Mouse (Mus musculus) limb, embryonic 14.5 days (tissue): ENCODE data around the gene Fstl1. TPM values are rescaled to one million over a fixed set of nuclear protein-coding genes. Genes with fewer than 3 reads are reported as not detected.

ENCODE experiments used
- ATAC-seq: fragments of 200-750 bp; cut with Nextera tagmentation; 2 replicates; pipeline ENCODE4 v1.8.0; 2017; ENCODE audit warnings: low read depth, moderate number of reproducible peaks, moderate TSS enrichment; ENCODE audit not compliant: low FRiP score
- DNase-seq: peaks from one replicate; pipeline ENCODE4 v3.0.0-alpha.2; 2015; ENCODE audit warnings: low spot score
- H3K27ac ChIP-seq: fragments of 300-500 bp; sonication (generic); replicated peaks from 2 replicates; pipeline ENCODE4 v1.5.1; 2014; ENCODE audit warnings: low read depth, mild to moderate bottlenecking, low read length, moderate library complexity, mixed read lengths
- H3K27me3 ChIP-seq: fragments of 300-500 bp; sonication (generic); 2 replicates; pipeline ENCODE4 v1.6.1; 2014; ENCODE audit warnings: low read length, mixed read lengths; ENCODE audit not compliant: control insufficient read depth, insufficient read depth
- H3K36me3 ChIP-seq: fragments of 300-500 bp; sonication (generic); 2 replicates; pipeline ENCODE4 v1.6.1; 2014; ENCODE audit warnings: mild to moderate bottlenecking, low read length, moderate library complexity, mixed read lengths; ENCODE audit not compliant: control insufficient read depth, insufficient read depth
- H3K4me1 ChIP-seq: fragments of 300-500 bp; sonication (generic); 2 replicates; pipeline ENCODE4 v1.6.1; 2014; ENCODE audit warnings: antibody characterized with exemption, low read length, mixed read lengths; ENCODE audit not compliant: control insufficient read depth, insufficient read depth
- H3K4me2 ChIP-seq: fragments of 300-500 bp; sonication (generic); replicated peaks from 2 replicates; pipeline ENCODE4 v1.6.1; 2014; ENCODE audit warnings: low read depth, mild to moderate bottlenecking, low read length, moderate library complexity; ENCODE audit not compliant: severe bottlenecking
- H3K4me3 ChIP-seq: fragments of 300-500 bp; sonication (generic); replicated peaks from 2 replicates; pipeline ENCODE4 v1.5.1; 2014; ENCODE audit warnings: low read length
- H3K9ac ChIP-seq: fragments of 300-500 bp; sonication (generic); 2 replicates; pipeline ENCODE4 v1.6.1; 2014; ENCODE audit warnings: mild to moderate bottlenecking, low read depth, low read length, moderate library complexity; ENCODE audit not compliant: severe bottlenecking
- H3K9me3 ChIP-seq: fragments of 300-500 bp; sonication (generic); 2 replicates; pipeline ENCODE4 v1.6.1; 2016; ENCODE audit warnings: low read length; ENCODE audit not compliant: control insufficient read depth
- POLR2A ChIP-seq: fragments of 200-500 bp; IDR thresholded peaks from 2 replicates; pipeline ENCODE4 v1.8.0; 2012; ENCODE audit warnings: inconsistent platforms, mild to moderate bottlenecking, moderate library complexity, borderline replicate concordance; ENCODE audit not compliant: insufficient read depth, insufficient read length; ENCODE audit errors: extremely low read depth
- WGBS: fragments of 180-500 bp; shearing (Covaris S2); extraction: QIAGEN DNeasy Blood & Tissue Kit; methylation state at CpG from one replicate; pipeline ENCODE4 v1.1.7; 2014; 5-methylcytosine and 5-hydroxymethylcytosine counted together
- polyA plus RNA-seq, 2 experiments: library from polyadenylated mRNA; depleted of rRNA in 1 of 2; stranded (reverse) in 1 of 2; unstranded in 1 of 2; fragments of >200 nt; fragmentation: Nextera tagmentation in 1 of 2; extraction: Ambion mirVana in 1 of 2; gene quantifications; 2 replicates each; pipeline versions ENCODE4 v1.2.1 to v1.2.3; 2012 to 2014

Fstl1 gene
- polyA plus RNA-seq, 2 experiments = 520 to 865 TPM

- WGBS = 47% methylated on average over 7 of the region's 7 CpGs
- DNase-seq (no peak), ATAC-seq (no peak)
- peak overlapping the region; percentile 52 for H3K27ac ChIP-seq
- peak overlapping the region; percentile 93 for H3K9ac ChIP-seq
- H3K4me3 ChIP-seq = peak overlapping the region; percentile 90
- no peaks in the 10 kb centered on the region for H3K9me3 ChIP-seq
- no peaks in the 10 kb centered on the region for H3K27me3 ChIP-seq
- no peak for TF ChIP-seq POLR2A
- H3K4me1 ChIP-seq = peaks cover 28% of the 10 kb centered on the region
- peaks cover 37% of the 10 kb centered on the region for H3K36me3 ChIP-seq
- H3K4me2 ChIP-seq = peak overlapping the region; percentile 66
Measured at GRCm38 (mm10) chr16:37779651-37780280, 3.1 kb downstream of the Fstl1 start.

GRCm38 (mm10) chr16:37780386-37780785 is 3.7 kb downstream of the Fstl1 start:
- Histone ChIP-seq H3K36me3 (peaks cover 43% of the 10 kb centered on the region), H3K4me2 (peak overlapping the region; percentile 66), H3K9ac (no peak overlapping the region), H3K27ac (no peak overlapping the region), H3K27me3 (no peaks in the 10 kb centered on the region), H3K9me3 (no peaks in the 10 kb centered on the region), H3K4me1 (peaks cover 34% of the 10 kb centered on the region), H3K4me3 (peak overlapping the region; percentile 90)
- 35% methylated on average over 1 of the region's 1 CpGs for WGBS
- TF ChIP-seq POLR2A = no peak
- no peak for ATAC-seq
- no peak for DNase-seq

GRCm38 (mm10) chr16:37780911-37781310 is 4.2 kb downstream of the Fstl1 start:
- Histone ChIP-seq H3K4me2 (peak overlapping the region; percentile 66), H3K9ac (no peak overlapping the region), H3K9me3 (no peaks in the 10 kb centered on the region), H3K4me1 (peaks cover 39% of the 10 kb centered on the region), H3K27ac (no peak overlapping the region), H3K36me3 (peaks cover 47% of the 10 kb centered on the region), H3K4me3 (no peak overlapping the region), H3K27me3 (no peaks in the 10 kb centered on the region)
- 67% methylated on average over 3 of the region's 3 CpGs for WGBS
- no peak for ATAC-seq
- DNase-seq = no peak
- no peak for TF ChIP-seq POLR2A

GRCm38 (mm10) chr16:37784526-37784925 is 7.9 kb downstream of the Fstl1 start:
- Histone ChIP-seq H3K9me3 (no peaks in the 10 kb centered on the region), H3K4me3 (no peak overlapping the region), H3K27me3 (no peaks in the 10 kb centered on the region), H3K4me2 (no peak overlapping the region), H3K9ac (no peak overlapping the region), H3K4me1 (peaks cover 64% of the 10 kb centered on the region), H3K36me3 (peaks cover 62% of the 10 kb centered on the region), H3K27ac (no peak overlapping the region)
- 71% methylated on average over 3 of the region's 3 CpGs for WGBS
- DNase-seq = no peak
- no peak for TF ChIP-seq POLR2A
- no peak for ATAC-seq

GRCm38 (mm10) chr16:37787558-37788194 is 11.0 kb downstream of the Fstl1 start:
- no peak for TF ChIP-seq POLR2A
- no peak overlapping the region for H3K4me3 ChIP-seq
- DNase-seq = peak; percentile 50
- H3K9me3 ChIP-seq = no peaks in the 10 kb centered on the region
- H3K4me2 ChIP-seq = peak overlapping the region; percentile 38
- peak overlapping the region; percentile 86 for H3K27ac ChIP-seq
- peak; percentile 11; the same call in 1 of the 2 replicates for ATAC-seq
- no peaks in the 10 kb centered on the region for H3K27me3 ChIP-seq
- WGBS = 25% methylated on average over 9 of the region's 9 CpGs
- H3K4me1 ChIP-seq = peaks cover 70% of the 10 kb centered on the region
- H3K36me3 ChIP-seq = peaks cover 49% of the 10 kb centered on the region
- H3K9ac ChIP-seq = no peak overlapping the region
